Mouse (Mus musculus) liver, embryonic 14 days (tissue): Measurements from ENCODE around the gene Pgpep1. TPM values are rescaled to one million over a fixed set of nuclear protein-coding genes. Genes with fewer than 3 reads are reported as not detected.

Experiments
- polyA plus RNA-seq: library from polyadenylated mRNA; depleted of rRNA; stranded (reverse); fragments of >200 nt; gene quantifications from 2 replicates; pipeline ENCODE4 v1.2.3, GENCODE M21; 2012; rRNA removed

The Pgpep1 gene
- polyA plus RNA-seq = 7.8 and 8.5 TPM in 2 replicates

DNA sequence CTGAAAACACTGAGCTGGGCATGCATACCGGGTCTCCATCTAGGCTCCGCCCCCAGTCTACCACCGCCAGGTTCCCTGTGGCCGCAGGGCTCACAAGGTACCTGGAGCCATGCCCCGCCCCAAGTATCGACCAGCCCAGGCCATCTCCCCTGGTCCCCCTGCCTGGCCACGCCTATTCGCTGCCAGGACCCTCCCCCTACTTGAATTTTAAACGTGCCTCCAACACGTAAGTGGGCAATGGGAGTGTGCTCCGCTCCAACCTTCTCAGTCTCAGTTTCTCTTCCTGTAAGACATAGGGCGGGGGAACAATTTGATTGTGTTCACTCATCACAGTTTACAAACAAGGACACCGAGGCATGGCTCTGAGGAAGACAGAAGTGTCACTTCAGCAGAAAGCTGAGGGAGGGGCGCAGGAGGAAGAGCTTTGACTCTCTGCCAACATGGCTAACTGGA is at the start of gene Pgpep1:
Gene Pgpep1, minus strand, starts transcription at position 116 of the 453 bp plus-strand sequence.

DNA sequence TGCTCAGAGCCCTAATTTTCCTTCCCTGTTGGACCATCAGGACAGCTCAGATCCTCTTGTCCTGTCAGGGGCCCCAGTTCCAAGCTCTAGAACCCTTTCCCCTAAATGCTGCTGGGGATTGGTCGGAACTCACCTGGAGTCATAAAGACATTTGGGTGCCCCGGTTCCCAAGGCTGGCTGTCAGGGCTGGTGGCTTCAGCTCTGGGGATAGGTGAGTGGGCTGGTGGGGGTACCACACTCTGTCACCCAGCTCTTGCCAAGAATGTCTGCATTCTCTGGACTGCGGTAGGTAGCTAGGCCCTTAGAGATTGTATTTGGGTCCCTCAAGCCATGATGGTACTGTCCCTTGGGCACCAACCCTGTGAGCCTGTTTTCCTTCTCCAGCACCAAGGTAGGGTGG is 43.1 kb upstream of the Pgpep1 start, which contains the start of gene Iqcn:
Gene Iqcn, plus strand, starts transcription at position 171 of the 400 bp plus-strand sequence.

DNA sequence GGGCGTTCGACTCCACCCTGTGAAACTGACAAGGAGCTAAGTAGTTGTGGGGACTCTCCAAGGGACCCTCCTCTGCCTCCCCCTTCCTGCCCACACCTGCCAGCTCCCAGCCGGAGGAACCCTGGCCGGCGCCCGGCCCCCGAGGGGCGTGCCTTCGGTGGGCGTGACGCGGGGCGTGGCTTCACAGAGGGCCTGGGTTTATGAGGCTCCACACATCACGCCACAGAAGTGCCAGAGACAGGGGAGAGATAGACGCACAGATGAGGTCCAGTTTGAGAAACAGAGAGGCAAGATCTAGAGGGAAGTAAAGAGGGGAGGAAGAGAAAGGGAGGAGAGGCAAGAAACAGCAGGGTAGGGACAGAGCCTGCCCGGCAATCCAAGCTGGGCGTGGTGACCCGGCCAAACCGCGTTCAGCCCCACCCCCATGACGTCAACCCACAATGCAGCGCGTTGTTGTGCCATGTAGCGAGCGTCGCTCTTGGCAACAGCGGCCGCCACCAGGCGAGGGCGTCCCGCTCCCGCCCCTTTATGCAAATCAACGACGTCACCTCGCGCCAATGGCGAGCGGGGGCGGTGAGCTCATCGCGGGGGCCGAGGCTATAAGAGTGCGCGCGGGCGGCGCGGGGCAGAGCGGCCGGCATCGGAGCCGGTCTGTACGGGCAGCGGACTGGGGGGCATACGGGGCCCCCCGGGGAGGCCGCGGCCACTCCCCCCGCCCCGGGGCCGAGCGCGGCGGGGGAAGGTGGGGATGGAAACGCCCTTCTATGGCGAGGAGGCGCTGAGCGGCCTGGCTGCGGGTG is 38.3 kb upstream of the Pgpep1 start, which contains the start of gene Jund:
Gene Jund, plus strand, starts transcription at position 640 of the 800 bp plus-strand sequence.

DNA sequence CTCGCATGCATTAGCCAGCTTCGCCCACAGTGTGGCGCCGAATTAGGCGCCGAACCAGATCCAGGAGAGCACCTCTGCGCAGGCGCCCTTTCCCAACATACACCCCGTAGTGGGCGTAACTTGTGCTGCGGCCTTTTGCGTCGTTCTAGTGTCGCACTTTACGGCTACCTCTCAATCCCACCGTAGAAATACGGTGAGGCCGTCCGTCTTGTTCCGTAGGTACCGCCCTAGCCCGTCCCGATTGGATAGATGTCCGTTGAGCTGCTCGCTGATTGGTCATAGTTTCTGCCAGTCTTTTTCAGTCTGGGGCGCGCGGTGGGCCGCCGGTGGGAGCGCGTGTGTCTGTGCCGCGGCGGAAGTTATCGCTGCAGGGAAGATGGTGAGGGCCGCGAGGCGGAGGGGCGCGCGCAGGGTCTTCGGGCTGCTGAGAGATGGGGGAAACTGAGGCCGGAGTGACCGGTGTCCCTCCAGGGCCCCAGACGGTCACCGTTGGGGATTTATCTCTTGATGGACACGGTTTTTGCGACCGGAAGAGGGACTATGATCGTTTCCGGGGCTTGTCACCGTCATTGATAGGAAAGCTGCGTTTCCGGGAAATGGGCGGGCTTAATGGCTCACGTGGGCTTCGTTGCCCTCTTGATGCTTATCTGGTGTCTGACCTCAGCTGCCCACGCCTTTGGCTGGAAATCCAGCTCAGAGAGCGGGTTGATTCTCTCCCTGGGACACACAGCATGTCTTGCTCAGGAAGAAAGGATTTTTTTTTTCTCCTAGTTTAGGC is 13.1 kb upstream of the Pgpep1 start, which contains the start of gene Lsm4:
Gene Lsm4, plus strand, starts transcription at position 170 of the 778 bp plus-strand sequence.

DNA sequence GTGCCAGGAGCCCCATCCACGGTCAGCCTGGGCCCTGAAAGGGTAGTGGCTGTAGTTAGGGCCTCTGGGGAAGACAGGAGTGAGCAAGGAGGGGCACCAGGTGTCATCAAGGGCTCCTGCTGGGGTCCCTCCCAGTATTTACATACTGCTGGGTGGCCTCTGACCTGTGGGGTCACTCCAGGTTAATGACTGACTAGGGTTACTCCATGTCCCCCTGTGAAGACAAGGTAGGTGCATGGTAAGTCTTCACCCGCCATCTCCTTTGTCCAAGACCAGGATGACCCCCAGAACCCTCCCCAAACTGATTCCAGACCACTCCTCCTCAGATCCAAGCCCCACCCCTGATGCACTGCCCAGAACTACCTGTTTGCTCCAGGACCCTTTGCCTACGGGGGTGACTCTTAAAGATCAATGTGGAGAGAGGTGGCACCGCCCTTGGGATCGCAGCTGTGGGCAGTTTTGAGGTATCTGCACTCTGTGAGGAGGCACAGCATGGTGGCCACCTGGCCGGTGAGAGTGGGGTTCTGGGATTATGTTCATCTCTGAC is 27.8 kb downstream of the Pgpep1 start, which contains the start of gene Gdf15:
Gene Gdf15, minus strand, starts transcription at position 111 of the 547 bp plus-strand sequence.

DNA sequence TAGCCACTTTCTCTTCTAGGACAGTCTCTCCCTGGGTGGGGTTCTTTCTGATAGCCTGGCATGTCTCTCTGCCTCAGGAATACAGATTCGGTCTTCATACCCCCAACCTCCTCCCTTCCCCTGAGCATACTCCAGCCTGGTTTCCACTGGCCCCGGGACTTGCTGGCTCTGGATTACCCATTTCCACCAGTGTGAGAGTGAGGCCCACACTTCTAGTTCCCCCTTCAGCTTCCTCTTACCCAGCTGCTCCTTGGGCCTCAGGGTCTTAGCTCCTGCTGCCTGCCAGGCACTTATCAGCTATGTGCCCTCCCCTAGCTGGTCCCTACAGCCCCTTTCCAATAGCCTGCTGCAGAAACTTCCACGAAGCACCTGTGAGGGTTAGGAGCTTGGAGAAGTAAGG is 44.3 kb downstream of the Pgpep1 start, which contains the start of gene Lrrc25:
Gene Lrrc25, plus strand, starts transcription at position 262 of the 400 bp plus-strand sequence.

DNA sequence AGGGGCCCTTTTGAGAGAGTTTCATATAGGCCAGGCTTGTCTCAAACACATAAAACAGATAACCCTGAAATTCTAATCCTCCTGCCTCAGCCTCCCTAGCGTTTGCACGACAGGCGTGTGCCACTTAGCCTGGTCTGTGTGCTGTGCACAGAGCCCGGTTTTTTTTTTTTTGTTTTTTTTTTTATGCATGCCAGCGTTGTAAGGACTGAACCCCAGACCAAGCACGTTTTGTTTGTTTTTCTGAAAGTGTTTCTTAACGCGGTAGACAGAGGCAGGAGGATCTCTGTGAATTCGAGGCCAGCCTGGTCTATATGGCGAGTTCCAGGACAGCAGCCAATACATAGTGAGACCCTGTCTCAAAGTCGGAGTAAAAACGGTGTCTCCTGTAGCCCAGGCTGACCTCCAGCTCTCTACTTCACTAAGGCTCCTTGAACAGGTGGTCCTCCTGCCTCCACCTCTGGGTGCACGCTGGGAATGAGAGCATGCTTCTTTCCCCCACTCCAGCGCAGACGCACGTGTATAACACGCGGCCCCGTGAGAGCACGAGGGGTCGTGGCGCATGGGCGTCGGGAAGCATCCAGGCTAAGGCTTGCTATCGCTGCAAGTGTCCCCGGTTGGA is 51.3 kb downstream of the Pgpep1 start, which contains the start of gene Ssbp4:
Gene Ssbp4, minus strand, starts transcription at position 124 of the 619 bp plus-strand sequence.

Other genes starting within 250 kb of the Pgpep1 start
- gene Crtc1, start 220.8 kb downstream of the Pgpep1 start, polyA plus RNA-seq = 3.4 and 4.1 TPM in 2 replicates
- 5.5 and 6.0 TPM in 2 replicates for gene Klhl26, start 183.4 kb downstream of the Pgpep1 start, polyA plus RNA-seq
- gene Tmem59l, start 173.0 kb downstream of the Pgpep1 start, polyA plus RNA-seq = 0.01 and 0.07 TPM in 2 replicates
- gene Crlf1, start 167.2 kb downstream of the Pgpep1 start, polyA plus RNA-seq = 1.6 and 2.2 TPM in 2 replicates
- gene Rex1bd, start 153.6 kb downstream of the Pgpep1 start, polyA plus RNA-seq = 51.3 and 56.0 TPM in 2 replicates
- gene Uba52, start 149.6 kb downstream of the Pgpep1 start, polyA plus RNA-seq = 769 and 923 TPM in 2 replicates
- 133 and 144 TPM in 2 replicates for gene Fkbp8, start 132.7 kb downstream of the Pgpep1 start, polyA plus RNA-seq
- 24.3 and 30.5 TPM in 2 replicates for gene Kxd1, start 132.4 kb downstream of the Pgpep1 start, polyA plus RNA-seq
- gene Ell, start 120.9 kb downstream of the Pgpep1 start, polyA plus RNA-seq = 8.4 and 8.6 TPM in 2 replicates
- 53.0 and 63.5 TPM in 2 replicates for gene Isyna1, start 66.0 kb downstream of the Pgpep1 start, polyA plus RNA-seq
- 34.5 and 34.9 TPM in 2 replicates for gene Ssbp4, start 51.5 kb downstream of the Pgpep1 start, polyA plus RNA-seq
- gene Lrrc25, start 44.2 kb downstream of the Pgpep1 start, polyA plus RNA-seq = 3.7 and 5.1 TPM in 2 replicates
- 5.7 and 5.9 TPM in 2 replicates for gene Gdf15, start 27.9 kb downstream of the Pgpep1 start, polyA plus RNA-seq
- gene Lsm4, start 12.9 kb upstream of the Pgpep1 start, polyA plus RNA-seq = 130 and 135 TPM in 2 replicates
- gene Jund, start 38.6 kb upstream of the Pgpep1 start, polyA plus RNA-seq = 26.4 and 29.1 TPM in 2 replicates
- gene Iqcn, start 43.1 kb upstream of the Pgpep1 start, polyA plus RNA-seq = not detected in 2 replicates
- 0.08 TPM in 1 of 2 replicates, not detected in the other for gene Gm3336, start 58.2 kb upstream of the Pgpep1 start, polyA plus RNA-seq
- gene Pde4c, start 63.3 kb upstream of the Pgpep1 start, polyA plus RNA-seq = 1.2 and 1.6 TPM in 2 replicates
- 2.3 and 2.5 TPM in 2 replicates for gene Rab3a, start 94.3 kb upstream of the Pgpep1 start, polyA plus RNA-seq
- gene Mpv17l2, start 100.6 kb upstream of the Pgpep1 start, polyA plus RNA-seq = 21.1 and 28.0 TPM in 2 replicates
- 16.7 and 18.5 TPM in 2 replicates for gene Pik3r2, start 116.3 kb upstream of the Pgpep1 start, polyA plus RNA-seq
- gene Mast3, start 144.7 kb upstream of the Pgpep1 start, polyA plus RNA-seq = 9.1 and 12.1 TPM in 2 replicates
- 0.10 and 0.17 TPM in 2 replicates for gene Il12rb1, start 148.1 kb upstream of the Pgpep1 start, polyA plus RNA-seq
- 32.1 and 35.4 TPM in 2 replicates for gene Arrdc2, start 179.3 kb upstream of the Pgpep1 start, polyA plus RNA-seq
- 0.21 and 0.31 TPM in 2 replicates for gene Kcnn1, start 202.9 kb upstream of the Pgpep1 start, polyA plus RNA-seq
- gene Ccdc124, start 213.5 kb upstream of the Pgpep1 start, polyA plus RNA-seq = 35.9 and 39.9 TPM in 2 replicates
- 0.07 and 0.08 TPM in 2 replicates for gene Slc5a5, start 232.4 kb upstream of the Pgpep1 start, polyA plus RNA-seq
- 2,572 and 2,942 TPM in 2 replicates for gene Rpl18a, start 237.0 kb upstream of the Pgpep1 start, polyA plus RNA-seq
- gene Map1s, start 245.5 kb upstream of the Pgpep1 start, polyA plus RNA-seq = 10.3 and 10.8 TPM in 2 replicates